8 mouse cellular contexts compared by ENCODE assay signal in the genomic region with DNA sequence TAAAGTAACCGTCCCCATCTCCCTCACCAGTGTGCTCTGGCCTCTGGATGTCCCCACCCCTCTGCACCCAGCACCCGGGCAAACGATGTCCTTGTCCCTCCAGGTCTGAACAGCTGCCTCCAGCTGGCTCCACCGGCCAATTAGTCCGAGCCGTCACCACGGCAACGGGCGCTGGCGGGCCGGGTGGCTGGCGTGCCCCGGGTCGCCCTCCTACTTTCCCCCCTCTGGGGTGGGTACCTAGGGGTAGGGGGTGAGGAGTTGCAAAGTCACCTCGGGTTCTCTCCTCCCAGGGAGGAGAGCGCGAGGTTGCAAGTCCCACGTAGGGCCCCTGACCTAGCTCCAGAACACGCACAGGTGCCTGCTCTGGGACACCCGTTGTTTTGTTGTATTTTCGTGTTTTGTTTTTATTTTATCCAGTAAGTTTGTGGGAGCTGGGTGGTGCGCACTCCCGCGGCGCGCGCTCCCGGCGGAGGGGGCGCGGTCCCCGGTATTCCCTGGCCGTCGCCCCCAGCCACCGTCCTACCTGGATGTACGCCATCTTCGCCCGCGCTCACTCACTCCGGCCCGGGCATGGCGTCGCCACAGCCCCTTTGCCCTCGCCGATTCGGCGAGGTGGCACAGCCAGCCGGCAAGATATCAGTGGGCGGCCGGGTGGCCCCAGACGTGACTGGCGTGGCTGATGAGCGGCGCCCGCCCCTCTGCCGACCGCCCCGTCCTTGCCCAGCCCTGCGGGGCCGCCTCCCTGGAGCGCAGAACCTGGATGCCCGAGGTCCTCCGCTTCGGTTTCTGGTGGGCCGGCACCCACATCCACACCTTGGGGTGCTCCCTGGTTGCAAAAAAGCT. TPM values are rescaled to one million over a fixed set of nuclear protein-coding genes. Genes with fewer than 3 reads are reported as not detected.
DNase-seq lines count a peak whose midpoint lies in the region; ATAC-seq and TF ChIP-seq lines count a peak whose summit lies in the region.

No protein-coding gene starts in this region.

- 0 out of 2 replicates have a peak, but pooled peaks have one; percentile 26 for ATAC-seq in heart, embryonic 14.5 days (ENCODE audit: insufficient number of reproducible peaks, insufficient read depth, low FRiP score, low read depth)
- ATAC-seq in kidney, postnatal 0 days (replicated peaks; ENCODE audit: low FRiP score, low read depth): peak; percentile 60

- no peak for DNase-seq in spleen, adult 2 months (ENCODE audit: low read depth in 1 of 2, low spot score in 2 of 2)
- no peak for DNase-seq in spleen, adult 12 weeks (ENCODE audit: low spot score)
- peak; percentile 68 for DNase-seq in embryo, embryonic 10 days (ENCODE audit: low spot score)
- DNase-seq in kidney, postnatal 0 days (ENCODE audit: low spot score): peak; percentile 40
- DNase-seq in lung, postnatal 4 days: peak; percentile 63 to 87
- DNase-seq in natural killer cell, adult 2 months (ENCODE audit: low spot score in 2 of 2): no peak

- no peak for TF ChIP-seq POLR2A in spleen, adult 2 months (IDR thresholded peaks at IDR 0.05; ENCODE audit: low read depth, low read length)
- TF ChIP-seq POLR2A in testis, adult 2 months (IDR thresholded peaks at IDR 0.05; ENCODE audit: control insufficient read depth, low read depth, low read length): no peak

- peak overlapping the region; percentile 98 for H3K4me2 ChIP-seq in heart, embryonic 14.5 days (ENCODE audit: low read length)
- peak overlapping the region; percentile 93 for H3K4me2 ChIP-seq in kidney, postnatal 0 days (ENCODE audit: low read length)

- no peak overlapping the region for H3K27ac ChIP-seq in spleen, adult 2 months (ENCODE audit: insufficient read depth, low read length)
- H3K27ac ChIP-seq in heart, embryonic 14.5 days (replicated peaks in 1 of 2; ENCODE audit: control insufficient read depth in 1 of 2, insufficient read depth in 1 of 2, low read depth in 2 of 2, low read length in 2 of 2): no peak overlapping the region
- peak overlapping the region; percentile 68; the same call in 1 of the 2 replicates for H3K27ac ChIP-seq in kidney, postnatal 0 days
- H3K27ac ChIP-seq in testis, adult 2 months (ENCODE audit: control insufficient read depth, insufficient read depth, low read depth, low read length): no peak overlapping the region

- peak overlapping the region; percentile 19; the same call in 1 of the 2 replicates for H3K4me3 ChIP-seq in spleen, adult 2 months (ENCODE audit: extremely low read depth, insufficient read depth, insufficient read length)
- H3K4me3 ChIP-seq in heart, embryonic 14.5 days (ENCODE audit: control insufficient read depth in 1 of 2, insufficient read depth in 1 of 2, low read depth in 1 of 2, low read length in 2 of 2): peak overlapping the region; percentile 51 to 62
- peak overlapping the region; percentile 64 for H3K4me3 ChIP-seq in kidney, postnatal 0 days (replicated peaks; ENCODE audit: low read depth, low read length)
- H3K4me3 ChIP-seq in testis, adult 2 months (ENCODE audit: control insufficient read depth, low read depth, low read length): peak overlapping the region; percentile 80

- peak overlapping the region; percentile 63 for H3K9ac ChIP-seq in heart, embryonic 14.5 days (ENCODE audit: low read length)
- peak overlapping the region; percentile 55 for H3K9ac ChIP-seq in kidney, postnatal 0 days (ENCODE audit: low read depth, low read length)

- TF ChIP-seq CTCF in spleen, adult 2 months (IDR thresholded peaks at IDR 0.05; ENCODE audit: extremely low read depth, insufficient read depth, insufficient read length, insufficient replicate concordance): no peak
- no peak for TF ChIP-seq CTCF in kidney, postnatal 0 days (IDR thresholded peaks at IDR 0.05; ENCODE audit: low read depth)
- TF ChIP-seq CTCF in testis, adult 2 months (IDR thresholded peaks at IDR 0.05; ENCODE audit: control insufficient read depth, insufficient read depth, insufficient replicate concordance, low read depth, low read length): no peak

- H3K9me3 ChIP-seq in heart, embryonic 14.5 days (ENCODE audit: control insufficient read depth, low read length): no peaks in the 10 kb centered on the region
- H3K9me3 ChIP-seq in kidney, postnatal 0 days (replicated peaks; ENCODE audit: low read length): no peaks in the 10 kb centered on the region

- peaks cover 14% of the 10 kb centered on the region for H3K27me3 ChIP-seq in spleen, adult 2 months (ENCODE audit: control insufficient read depth, insufficient read depth, low read length)
- peaks cover 48% of the 10 kb centered on the region for H3K27me3 ChIP-seq in heart, embryonic 14.5 days (ENCODE audit: control insufficient read depth, insufficient read depth, low read length)
- no peaks in the 10 kb centered on the region for H3K27me3 ChIP-seq in kidney, postnatal 0 days (ENCODE audit: insufficient read depth, low read length)
- no peaks in the 10 kb centered on the region for H3K27me3 ChIP-seq in testis, adult 2 months (ENCODE audit: control insufficient read depth, insufficient read depth, low read length)

- WGBS in spleen, adult 2 months: 2% methylated on average over 64 of the region's 65 CpGs
- WGBS in heart, embryonic 14.5 days: under 1% methylated on average over 64 of the region's 65 CpGs
- WGBS in kidney, postnatal 0 days: under 1% methylated on average over 65 of the region's 65 CpGs

- no peaks in the 10 kb centered on the region for H3K36me3 ChIP-seq in spleen, adult 2 months (ENCODE audit: control insufficient read depth, insufficient read depth, low read length)
- no peaks in the 10 kb centered on the region for H3K36me3 ChIP-seq in heart, embryonic 14.5 days (ENCODE audit: control insufficient read depth, insufficient read depth, low read length)
- H3K36me3 ChIP-seq in kidney, postnatal 0 days (ENCODE audit: insufficient read depth, low read length): no peaks in the 10 kb centered on the region
- H3K36me3 ChIP-seq in testis, adult 2 months (ENCODE audit: control insufficient read depth, insufficient read depth, low read length): no peaks in the 10 kb centered on the region

- H3K4me1 ChIP-seq in spleen, adult 2 months (ENCODE audit: control insufficient read depth, insufficient read depth, insufficient read length): peaks cover 9% of the 10 kb centered on the region
- H3K4me1 ChIP-seq in heart, embryonic 14.5 days (ENCODE audit: control insufficient read depth in 2 of 2, insufficient read depth in 2 of 2, low read length in 2 of 2): peaks cover 10 to 17% of the 10 kb centered on the region in 2 experiments
- peaks cover 12% of the 10 kb centered on the region; the same call in 1 of the 2 replicates for H3K4me1 ChIP-seq in kidney, postnatal 0 days (replicated peaks; ENCODE audit: insufficient read depth, low read length)
- peaks cover 9% of the 10 kb centered on the region for H3K4me1 ChIP-seq in testis, adult 2 months (ENCODE audit: control insufficient read depth, insufficient read depth, low read length)

RNA-seq across cellular contexts. Expression of gene Syt17, which starts 0.5 kb away (rescaled TPM):
- 0.12 and 0.25 TPM in 2 replicates for polyA plus RNA-seq in spleen, adult 2 months (2012; rRNA removed)
- polyA plus RNA-seq in heart, embryonic 14.5 days (2014; fragmentation: Nextera tagmentation; extraction: Ambion mirVana): 1.5 and 1.6 TPM in 2 replicates
- 13.6 and 13.8 TPM in 2 replicates for polyA plus RNA-seq in kidney, postnatal 0 days (2015; fragmentation: Nextera tagmentation; extraction: Ambion mirVana)
- 2.1 and 2.2 TPM in 2 replicates for polyA plus RNA-seq in testis, adult 2 months (2012; rRNA removed)

RNA-seq across cellular contexts. Expression of gene Itpripl2, which starts 44.3 kb away (rescaled TPM):
- 7.6 and 10.4 TPM in 2 replicates for polyA plus RNA-seq in spleen, adult 2 months (2012; rRNA removed)
- 2.4 and 2.5 TPM in 2 replicates for polyA plus RNA-seq in heart, embryonic 14.5 days (2014; fragmentation: Nextera tagmentation; extraction: Ambion mirVana)
- polyA plus RNA-seq in kidney, postnatal 0 days (2015; fragmentation: Nextera tagmentation; extraction: Ambion mirVana): 4.8 and 5.0 TPM in 2 replicates
- polyA plus RNA-seq in testis, adult 2 months (2012; rRNA removed): 0.49 and 0.57 TPM in 2 replicates

Comparison
In these comparisons a context has a peak if more than half of its experiments do, and no peak if none do; other contexts are left out.
1. DNase-seq: peak in embryo, embryonic 10 days (single experiment), kidney, postnatal 0 days (single experiment) and lung, postnatal 4 days (2 of 2); none in spleen, adult 2 months (0 of 2), spleen, adult 12 weeks (single experiment) and natural killer cell, adult 2 months (0 of 2).
2. H3K4me3 ChIP-seq: peak in every context shown above with its lines; median percentile 80 in testis, adult 2 months; 64 in kidney, postnatal 0 days; 56 in heart, embryonic 14.5 days; 19 in spleen, adult 2 months.